Mouse (Mus musculus) ovary, adult 18-20 months (tissue): Measurements from ENCODE around the gene Rps25.

Experiments
- DNase-seq: peaks from one replicate; pipeline ENCODE4 v3.0.0; 2022; ENCODE audit warnings: low spot score, mixed read lengths

The Rps25 gene

DNA sequence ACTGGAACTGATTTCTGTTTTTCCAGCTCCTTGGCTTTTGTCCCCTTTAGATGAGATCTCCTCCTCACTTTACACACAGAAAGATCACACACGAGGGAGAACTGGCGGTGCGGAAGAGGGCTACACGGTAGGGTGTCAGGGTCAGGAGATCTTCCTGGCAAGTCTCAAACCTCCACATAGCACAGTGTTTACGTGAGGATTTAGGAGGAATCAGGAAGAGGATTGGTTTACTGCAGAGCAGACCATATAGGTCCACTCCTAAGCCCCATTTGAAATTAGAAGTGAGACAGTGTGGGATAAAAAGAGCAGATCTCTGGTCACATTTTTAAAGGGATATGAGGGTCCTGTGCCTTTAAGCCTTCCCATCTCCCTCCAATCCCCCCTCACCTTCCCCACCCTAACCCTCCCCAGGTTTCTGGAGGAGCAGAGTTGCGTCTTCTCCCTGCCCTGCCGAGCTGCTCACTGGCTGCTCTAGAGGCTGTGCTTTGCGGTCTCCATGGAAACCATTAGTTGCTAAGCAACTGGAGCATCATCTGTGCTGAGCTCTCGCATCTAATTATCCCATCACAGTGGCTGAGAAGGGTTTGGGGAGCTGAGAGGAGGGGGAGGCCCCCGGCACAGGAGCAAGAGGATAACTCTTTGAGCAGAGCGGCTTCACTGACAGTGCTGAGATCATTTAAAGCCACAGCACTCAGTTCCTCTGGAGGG is 50.2 kb downstream of the Rps25 start:
- DNase-seq: no peak
